Mouse (Mus musculus): Measurements from ENCODE around the gene Zdhhc1. TPM values are rescaled to one million over a fixed set of nuclear protein-coding genes. Genes with fewer than 3 reads are reported as not detected.

The Zdhhc1 gene
- total and polyA plus RNA-seq, 3 experiments, result 13.0 to 40.5 (median 13.3) TPM

DNA sequence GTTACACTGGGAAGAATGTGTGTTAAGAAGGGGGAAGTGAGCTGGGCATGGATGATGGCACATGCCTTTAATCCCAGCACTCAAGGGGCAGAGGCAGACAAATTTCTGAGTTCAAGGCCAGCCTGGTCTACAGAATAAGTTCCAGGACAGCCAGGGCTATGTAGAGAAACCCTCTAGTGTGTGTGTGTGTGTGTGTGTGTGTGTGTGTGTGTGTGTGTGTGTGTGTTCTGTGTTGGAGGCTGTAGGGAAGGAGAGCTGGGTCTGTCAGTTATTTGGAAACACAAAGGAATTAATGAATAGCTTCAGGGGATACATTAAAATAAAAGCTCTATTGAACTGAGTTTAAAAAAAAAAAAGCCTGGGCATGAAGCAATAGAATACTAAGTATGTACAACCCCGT lies 45.7 kb downstream of the Zdhhc1 start:
- intact Hi-C loops (cut with DNase I), result loop anchor here (5.0 kb wide), 1 partner anchor 39 kb away; the partner anchor contains the start of genes Kctd19 and Lrrc36

DNA sequence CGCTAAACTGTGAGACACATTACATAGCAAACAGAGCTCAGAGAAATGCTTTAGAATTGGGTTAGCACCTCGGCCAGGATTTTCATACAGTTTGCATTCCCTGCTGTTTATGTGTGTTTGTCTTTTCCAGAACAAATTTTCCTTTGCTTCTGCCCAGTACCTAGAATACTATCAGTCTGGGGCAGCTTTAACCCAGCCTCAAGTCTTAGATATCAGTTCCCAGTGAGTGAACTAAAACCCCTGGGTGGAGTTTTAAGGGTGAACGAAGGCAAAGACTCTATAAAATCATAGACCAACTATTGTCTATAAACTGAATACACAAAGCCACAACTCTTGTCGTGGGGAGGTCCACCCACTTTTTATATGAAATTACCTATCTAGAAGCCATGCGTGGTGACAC lies 48.1 kb downstream of the Zdhhc1 start:
- Histone ChIP-seq H3K9ac (ENCODE audit: low read depth, low read length) (no peak overlapping the region), H3K27me3 (ENCODE audit: control insufficient read depth, insufficient read depth, low read length) (no peaks in the 10 kb centered on the region), H3K27ac (no peak overlapping the region), H3K79me2 (replicated peaks; ENCODE audit: control insufficient read depth, insufficient read depth, low read length) (no peaks in the 10 kb centered on the region), H3K4me1 (ENCODE audit: control insufficient read depth, insufficient read depth, low read length) (peaks cover 1% of the 10 kb centered on the region; the same call in 1 of the 2 replicates), H3K36me3 (ENCODE audit: control insufficient read depth, insufficient read depth, low read length) (no peaks in the 10 kb centered on the region), H3K4me3 (no peak overlapping the region)
- no peak for TF ChIP-seq CTCF (IDR thresholded peaks at IDR 0.05)
- TF ChIP-seq POLR2A (IDR thresholded peaks at IDR 0.05; ENCODE audit: insufficient read depth, low read depth, low read length), result no peak
- TF ChIP-seq EP300 (IDR thresholded peaks at IDR 0.05; ENCODE audit: insufficient read depth, low read depth, low read length), result no peak
- WGBS, result 85% methylated on average over 5 of the region's 5 CpGs
- no peak for DNase-seq
- intact Hi-C loops (cut with DNase I), result no loop called here

More for the DNA sequence above, 45.7 kb downstream of the Zdhhc1 start:
- TF ChIP-seq EP300 (IDR thresholded peaks at IDR 0.05; ENCODE audit: insufficient read depth, low read depth, low read length) (no peak), POLR2A (IDR thresholded peaks at IDR 0.05; ENCODE audit: insufficient read depth, low read depth, low read length) (no peak), CTCF (IDR thresholded peaks at IDR 0.05) (no peak)
- peaks cover 3% of the 10 kb centered on the region for H3K4me1 ChIP-seq (ENCODE audit: control insufficient read depth, insufficient read depth, low read length)
- no peaks in the 10 kb centered on the region for H3K27me3 ChIP-seq (ENCODE audit: control insufficient read depth, insufficient read depth, low read length)
- WGBS, result 82% methylated on average over 1 of the region's 1 CpGs
- no peak for DNase-seq
- no peaks in the 10 kb centered on the region for H3K79me2 ChIP-seq (replicated peaks; ENCODE audit: control insufficient read depth, insufficient read depth, low read length)
- no peaks in the 10 kb centered on the region for H3K36me3 ChIP-seq (ENCODE audit: control insufficient read depth, insufficient read depth, low read length)
- H3K9ac ChIP-seq (ENCODE audit: low read depth, low read length), result no peak overlapping the region
- no peak overlapping the region for H3K27ac ChIP-seq
- H3K4me3 ChIP-seq, result no peak overlapping the region

GRCm38 (mm10) chr8:105448188-105448587 lies 48.5 kb downstream of the Zdhhc1 start:
- Histone ChIP-seq H3K79me2 (replicated peaks; ENCODE audit: control insufficient read depth, insufficient read depth, low read length) (no peaks in the 10 kb centered on the region), H3K36me3 (ENCODE audit: control insufficient read depth, insufficient read depth, low read length) (no peaks in the 10 kb centered on the region), H3K4me1 (ENCODE audit: control insufficient read depth, insufficient read depth, low read length) (peaks cover 1% of the 10 kb centered on the region; the same call in 1 of the 2 replicates), H3K27me3 (ENCODE audit: control insufficient read depth, insufficient read depth, low read length) (no peaks in the 10 kb centered on the region), H3K9ac (ENCODE audit: low read depth, low read length) (no peak overlapping the region), H3K27ac (no peak overlapping the region), H3K4me3 (no peak overlapping the region)
- no peak for DNase-seq
- TF ChIP-seq EP300 (IDR thresholded peaks at IDR 0.05; ENCODE audit: insufficient read depth, low read depth, low read length), result no peak
- TF ChIP-seq POLR2A (IDR thresholded peaks at IDR 0.05; ENCODE audit: insufficient read depth, low read depth, low read length), result no peak
- no peak for TF ChIP-seq CTCF (IDR thresholded peaks at IDR 0.05)
- intact Hi-C loops (cut with DNase I), result no loop called here
- WGBS, result 89% methylated on average over 3 of the region's 3 CpGs

- no peaks in the 10 kb centered on the region for H3K36me3 ChIP-seq (ENCODE audit: control insufficient read depth, insufficient read depth, low read length)
- H3K9ac ChIP-seq (ENCODE audit: low read depth, low read length), result no peak overlapping the region
- 27% methylated on average over 4 of the region's 4 CpGs for WGBS
- TF ChIP-seq POLR2A (IDR thresholded peaks at IDR 0.05; ENCODE audit: insufficient read depth, low read depth, low read length), result no peak
- TF ChIP-seq EP300 (IDR thresholded peaks at IDR 0.05; ENCODE audit: insufficient read depth, low read depth, low read length), result no peak
- no peak for TF ChIP-seq CTCF (IDR thresholded peaks at IDR 0.05)
- no peaks in the 10 kb centered on the region for H3K79me2 ChIP-seq (replicated peaks; ENCODE audit: control insufficient read depth, insufficient read depth, low read length)
- no peaks in the 10 kb centered on the region for H3K4me1 ChIP-seq (ENCODE audit: control insufficient read depth, insufficient read depth, low read length)
- peak; percentile 54 to 56 for DNase-seq
- intact Hi-C loops (cut with DNase I), result no loop called here
- no peaks in the 10 kb centered on the region for H3K27me3 ChIP-seq (ENCODE audit: control insufficient read depth, insufficient read depth, low read length)
- no peak overlapping the region for H3K4me3 ChIP-seq
- H3K27ac ChIP-seq, result peak overlapping the region; percentile 57
Observed at GRCm38 (mm10) chr8:105446127-105446552, 50.6 kb downstream of the Zdhhc1 start.

GRCm38 (mm10) chr8:105445296-105446126 lies 51.2 kb downstream of the Zdhhc1 start:
- H3K36me3 ChIP-seq (ENCODE audit: control insufficient read depth, insufficient read depth, low read length), result no peaks in the 10 kb centered on the region
- peak overlapping the region; percentile 57; the same call in 1 of the 2 replicates for H3K27ac ChIP-seq
- H3K9ac ChIP-seq (ENCODE audit: low read depth, low read length), result no peak overlapping the region
- peak in 1 of 2 experiments; percentile 35 for DNase-seq
- no peak for TF ChIP-seq EP300 (IDR thresholded peaks at IDR 0.05; ENCODE audit: insufficient read depth, low read depth, low read length)
- H3K27me3 ChIP-seq (ENCODE audit: control insufficient read depth, insufficient read depth, low read length), result no peaks in the 10 kb centered on the region
- no peaks in the 10 kb centered on the region for H3K4me1 ChIP-seq (ENCODE audit: control insufficient read depth, insufficient read depth, low read length)
- H3K79me2 ChIP-seq (replicated peaks; ENCODE audit: control insufficient read depth, insufficient read depth, low read length), result no peaks in the 10 kb centered on the region
- no peak overlapping the region for H3K4me3 ChIP-seq
- 44% methylated on average over 11 of the region's 11 CpGs for WGBS
- intact Hi-C loops (cut with DNase I), result no loop called here

DNA sequence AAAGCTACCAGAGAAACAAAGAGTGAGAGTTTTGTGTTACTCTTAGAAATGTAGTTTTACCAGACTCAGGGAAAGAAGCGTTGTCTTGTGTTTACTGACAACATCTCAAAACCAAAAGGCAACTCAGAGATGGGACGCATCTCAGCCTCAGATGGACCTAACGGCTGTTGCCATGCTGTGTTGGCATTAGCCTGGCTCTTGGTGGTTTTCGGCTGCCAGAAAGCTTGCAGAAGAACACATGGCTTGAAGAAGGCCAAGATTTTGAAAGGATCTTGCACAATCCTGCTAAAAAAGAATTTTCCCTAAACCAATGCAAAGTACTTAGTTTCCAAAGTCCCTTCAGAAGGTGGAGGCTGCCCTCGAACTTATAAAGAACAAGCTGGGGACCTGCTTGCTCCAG lies 54.0 kb downstream of the Zdhhc1 start:
- H3K9ac ChIP-seq (ENCODE audit: low read depth, low read length), result no peak overlapping the region
- TF ChIP-seq CTCF (IDR thresholded peaks at IDR 0.05) (no peak), EP300 (IDR thresholded peaks at IDR 0.05; ENCODE audit: insufficient read depth, low read depth, low read length) (no peak), POLR2A (IDR thresholded peaks at IDR 0.05; ENCODE audit: insufficient read depth, low read depth, low read length) (no peak)
- H3K4me3 ChIP-seq, result no peak overlapping the region
- H3K27ac ChIP-seq, result no peak overlapping the region
- WGBS, result 92% methylated on average over 5 of the region's 5 CpGs
- H3K4me1 ChIP-seq (ENCODE audit: control insufficient read depth, insufficient read depth, low read length), result peaks cover under 1% of the 10 kb centered on the region; the same call in 1 of the 2 replicates
- H3K27me3 ChIP-seq (ENCODE audit: control insufficient read depth, insufficient read depth, low read length), result no peaks in the 10 kb centered on the region
- H3K79me2 ChIP-seq (replicated peaks; ENCODE audit: control insufficient read depth, insufficient read depth, low read length), result no peaks in the 10 kb centered on the region
- intact Hi-C loops (cut with DNase I), result loop anchor here (5.0 kb wide), 1 partner anchor 35 kb away; no protein-coding TSS in a partner anchor
- no peak for DNase-seq
- no peaks in the 10 kb centered on the region for H3K36me3 ChIP-seq (ENCODE audit: control insufficient read depth, insufficient read depth, low read length)
